In genomic region chr9:69669611-69670550, GRCm38 (mm10) we compare ENCODE assay signal across 9 mouse cellular contexts.
A peak's percentile ranks its signal among the peaks of the same experiment; 100 is the strongest.
DNase-seq lines count a peak whose midpoint lies in the region; ATAC-seq lines count a peak whose summit lies in the region.
"Had no signal": no experiment of that assay in that cellular context is flagged by ENCODE, and none has a peak within 500 bp of the region (broad histone marks: within the 10 kb centered on the region; RNA-seq: fewer than 3 reads in every experiment).

No protein-coding gene starts in this region.

- no peaks in the 10 kb centered on the region for H3K9me3 ChIP-seq in kidney, embryonic 14.5 days (ENCODE audit: control insufficient read depth, low read length)
- H3K9me3 ChIP-seq in forebrain, embryonic 13.5 days (replicated peaks), result no peaks in the 10 kb centered on the region; the same call in 1 of the 2 replicates
- 0 out of 2 replicates have a peak, but pooled peaks cover 3% of the 10 kb centered on the region for H3K9me3 ChIP-seq in midbrain, embryonic 13.5 days

- no peak for ATAC-seq in kidney, embryonic 14.5 days (ENCODE audit: low FRiP score, low TSS enrichment)
- ATAC-seq in forebrain, embryonic 13.5 days, result peak; percentile 73
- peak; percentile 62; the same call in 1 of the 2 replicates for ATAC-seq in midbrain, embryonic 13.5 days
- ATAC-seq: Patski had no signal

- 2% methylated on average over 25 of the region's 25 CpGs for WGBS in kidney, embryonic 14.5 days
- 1% methylated on average over 25 of the region's 25 CpGs for WGBS in forebrain, embryonic 13.5 days
- 2% methylated on average over 25 of the region's 25 CpGs for WGBS in midbrain, embryonic 13.5 days

- H3K4me3 ChIP-seq in kidney, embryonic 14.5 days (ENCODE audit: low read length), result peak overlapping the region; percentile 8; the same call in 1 of the 2 replicates
- peak overlapping the region; percentile 21; the same call in 1 of the 2 replicates for H3K4me3 ChIP-seq in forebrain, embryonic 13.5 days
- H3K4me3 ChIP-seq in midbrain, embryonic 13.5 days (replicated peaks), result peak overlapping the region; percentile 34

- peaks cover 75% of the 10 kb centered on the region for H3K27me3 ChIP-seq in kidney, embryonic 14.5 days (ENCODE audit: control insufficient read depth, insufficient read depth, low read length)
- H3K27me3 ChIP-seq in forebrain, embryonic 13.5 days, result peaks cover 96% of the 10 kb centered on the region
- H3K27me3 ChIP-seq in midbrain, embryonic 13.5 days, result peaks cover 57% of the 10 kb centered on the region
- H3K27me3 ChIP-seq: Patski had no signal

- peaks cover 7% of the 10 kb centered on the region; the same call in 1 of the 2 replicates for H3K4me1 ChIP-seq in kidney, embryonic 14.5 days (ENCODE audit: control insufficient read depth, insufficient read depth, low read length)
- H3K4me1 ChIP-seq in forebrain, embryonic 13.5 days, result peaks cover 34% of the 10 kb centered on the region
- H3K4me1 ChIP-seq in midbrain, embryonic 13.5 days (replicated peaks), result peaks cover 44% of the 10 kb centered on the region

- H3K9ac ChIP-seq in kidney, embryonic 14.5 days (ENCODE audit: low read depth, low read length), result no peak overlapping the region
- H3K9ac ChIP-seq in forebrain, embryonic 13.5 days, result no peak overlapping the region
- no peak overlapping the region; the same call in 1 of the 2 replicates for H3K9ac ChIP-seq in midbrain, embryonic 13.5 days (replicated peaks)

- H3K27ac ChIP-seq in kidney, embryonic 14.5 days (ENCODE audit: low read depth, low read length), result no peak overlapping the region
- no peak overlapping the region for H3K27ac ChIP-seq in forebrain, embryonic 13.5 days
- no peak overlapping the region for H3K27ac ChIP-seq in midbrain, embryonic 13.5 days

- DNase-seq in kidney, adult 11 months, result no peak
- DNase-seq in embryo, embryonic 10 days (ENCODE audit: low spot score), result peak; percentile 57
- no peak for DNase-seq in T-cell, adult 2 months (ENCODE audit: low spot score)
- DNase-seq in urinary bladder, adult 18-20 months (ENCODE audit: low spot score in 2 of 2), result no peak
- DNase-seq in testis, postnatal 14 days (ENCODE audit: low spot score), result no peak

- H3K4me2 ChIP-seq in kidney, embryonic 14.5 days (replicated peaks; ENCODE audit: low read depth, low read length), result peak overlapping the region; percentile 1; the same call in 1 of the 2 replicates
- H3K4me2 ChIP-seq in forebrain, embryonic 13.5 days, result peak overlapping the region; percentile 55
- H3K4me2 ChIP-seq in midbrain, embryonic 13.5 days (replicated peaks), result peak overlapping the region; percentile 63

- no peaks in the 10 kb centered on the region for H3K36me3 ChIP-seq in kidney, embryonic 14.5 days (ENCODE audit: control insufficient read depth, insufficient read depth, low read length)
- no peaks in the 10 kb centered on the region for H3K36me3 ChIP-seq in forebrain, embryonic 13.5 days (ENCODE audit: poor library complexity, severe bottlenecking)
- H3K36me3 ChIP-seq in midbrain, embryonic 13.5 days, result no peaks in the 10 kb centered on the region

Comparison
In these comparisons a context has a peak if more than half of its experiments do, and no peak if none do; other contexts are left out.
1. H3K4me2 ChIP-seq: peak in every context shown above with its lines; median percentile 63 in midbrain, embryonic 13.5 days; 55 in forebrain, embryonic 13.5 days; 1 in kidney, embryonic 14.5 days.